Mouse (Mus musculus) T-cell, adult 66 days (primary cell): ENCODE results near the gene Sco1. TPM values are rescaled to one million over a fixed set of nuclear protein-coding genes. Genes with fewer than 3 reads are reported as not detected.

Experiments
- total RNA-seq, 2 experiments: library from RNA; stranded (reverse); gene quantifications; 3 replicates in 1 of 2; 4 replicates in 1 of 2; pipeline ENCODE4 v1.2.4; 2023

Sco1 gene
- 10 to 100 TPM; 14.6 to 16.0 TPM for total RNA-seq

DNA sequence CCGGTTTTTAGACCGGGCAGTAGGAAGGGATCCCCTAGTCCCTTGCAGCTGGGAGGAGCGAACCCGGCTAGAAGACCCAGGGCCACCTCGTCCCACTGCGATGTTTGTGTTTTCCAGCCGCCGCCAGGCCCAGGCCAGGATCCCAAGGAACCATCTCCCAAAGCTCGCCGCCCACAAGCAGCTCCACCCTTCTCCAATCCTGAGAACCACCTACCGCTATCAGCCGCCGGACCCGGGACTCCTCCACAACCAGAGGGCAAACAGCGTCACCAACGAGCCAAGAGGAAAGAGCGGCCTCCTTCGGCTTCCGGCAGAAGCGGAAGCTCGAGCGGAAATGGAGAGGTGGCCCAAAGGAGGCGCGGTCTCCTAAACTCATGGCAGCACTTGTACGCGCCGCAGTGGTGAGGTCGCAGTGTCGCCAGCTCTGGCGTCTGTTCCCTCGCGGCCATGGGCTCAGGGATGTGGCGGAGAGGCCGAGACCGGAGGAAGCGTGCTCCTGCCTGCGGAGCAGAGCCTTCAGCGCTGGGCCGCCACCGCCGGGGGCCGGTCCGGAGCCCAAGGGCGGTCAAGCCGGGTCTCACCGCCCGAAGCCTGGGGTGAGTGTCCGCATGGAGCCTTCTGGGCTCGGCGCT is at the start of gene Sco1, which contains the start of gene Adprm:
Gene Sco1, plus strand, starts transcription at position 350 of the 632 bp plus-strand sequence.
Gene Adprm, minus strand, starts transcription at position 274 of the 632 bp plus-strand sequence.

GRCm38 (mm10) chr11:67024867-67025477 is 27.5 kb upstream of the Sco1 start, which contains the start of gene Tmem220:
Gene Tmem220 (plus strand): TSS chr11:67025154.

DNA sequence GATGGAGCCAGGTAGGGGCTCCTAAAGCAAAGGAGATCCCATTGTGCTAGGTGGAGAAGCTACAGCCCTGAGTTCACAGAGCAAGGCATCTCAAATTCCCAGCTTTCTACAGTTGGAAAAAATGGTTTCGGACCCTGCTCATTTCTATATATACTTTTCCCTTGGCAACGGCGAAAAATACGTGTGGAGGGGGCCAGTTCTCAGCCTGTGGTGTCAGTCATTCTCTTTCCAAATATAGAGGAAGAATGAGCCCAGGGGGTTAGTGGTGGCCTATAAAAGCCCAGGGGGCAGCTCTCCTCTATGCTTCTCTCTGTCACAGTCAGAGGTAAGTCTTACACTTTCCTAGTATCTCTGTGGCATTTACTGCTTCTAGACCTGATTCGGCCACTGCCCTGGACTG is 25.5 kb downstream of the Sco1 start, which contains the start of gene Myh3:
Gene Myh3, plus strand, starts transcription at position 301 of the 400 bp plus-strand sequence.

Other genes with a start within 250 kb of the Sco1 start
- not detected for gene Pirt, start 140.7 kb upstream of the Sco1 start, total RNA-seq
- gene Tmem238l, start 96.0 kb upstream of the Sco1 start, total RNA-seq: not detected
- gene Tmem220, start 27.5 kb upstream of the Sco1 start, total RNA-seq: under 1 TPM in 1 of 2 experiments, not detected in 1; 0.79 TPM
- 10 to 100 TPM; 49.5 to 51.2 TPM for gene Adprm, start 76 bp upstream of the Sco1 start, total RNA-seq
- under 1 TPM in 1 of 2 experiments, not detected in 1; 0.12 TPM for gene Myh3, start 25.6 kb downstream of the Sco1 start, total RNA-seq
- not detected for gene Myh2, start 118.4 kb downstream of the Sco1 start, total RNA-seq
- gene Myh1, start 147.4 kb downstream of the Sco1 start, total RNA-seq: not detected
- not detected for gene Myh4, start 185.4 kb downstream of the Sco1 start, total RNA-seq
- gene Myh8, start 224.5 kb downstream of the Sco1 start, total RNA-seq: not detected